Mouse (Mus musculus) stomach, postnatal 0 days (tissue): ENCODE measurements around the gene Gfod1. TPM values are rescaled to one million over a fixed set of nuclear protein-coding genes. Genes with fewer than 3 reads are reported as not detected.

Experiments
- ATAC-seq: fragments of 200-750 bp; cut with Nextera tagmentation; 2 replicates; pipeline ENCODE4 v1.8.0; 2017; ENCODE audit not compliant: low FRiP score, low TSS enrichment
- DNase-seq: peaks from one replicate; pipeline ENCODE4 v3.0.0-alpha.2; 2016; ENCODE audit warnings: low spot score
- H3K27ac ChIP-seq: fragments of 300-500 bp; sonication (generic); replicated peaks from 2 replicates; pipeline ENCODE4 v1.5.1; 2014; ENCODE audit warnings: mild to moderate bottlenecking, control low read depth
- H3K27me3 ChIP-seq: fragments of 300-500 bp; sonication (generic); 2 replicates; pipeline ENCODE4 v1.6.1; 2014; ENCODE audit warnings: low read length; ENCODE audit not compliant: control insufficient read depth, insufficient read depth
- H3K36me3 ChIP-seq: fragments of 300-500 bp; sonication (generic); 2 replicates; pipeline ENCODE4 v1.6.1; 2014; ENCODE audit warnings: low read length, mixed read lengths; ENCODE audit not compliant: control insufficient read depth, insufficient read depth
- H3K4me1 ChIP-seq: fragments of 300-500 bp; sonication (generic); replicated peaks from 2 replicates; pipeline ENCODE4 v1.6.1; 2014; ENCODE audit warnings: antibody characterized with exemption; ENCODE audit not compliant: control insufficient read depth, insufficient read depth
- H3K4me2 ChIP-seq: fragments of 300-500 bp; sonication (generic); replicated peaks from 2 replicates; pipeline ENCODE4 v1.6.1; 2014; ENCODE audit warnings: low read depth, mild to moderate bottlenecking, control low read depth, moderate library complexity
- H3K4me3 ChIP-seq: fragments of 300-500 bp; sonication (generic); 2 replicates; pipeline ENCODE4 v1.5.1; 2014; ENCODE audit warnings: low read depth, low read length, control low read depth
- H3K9ac ChIP-seq: fragments of 300-500 bp; sonication (generic); 2 replicates; pipeline ENCODE4 v1.6.1; 2014; ENCODE audit warnings: mild to moderate bottlenecking, low read length, control low read depth, mixed read lengths
- H3K9me3 ChIP-seq: fragments of 300-500 bp; sonication (generic); 2 replicates; pipeline ENCODE4 v1.6.1; 2016; ENCODE audit warnings: low read length; ENCODE audit not compliant: control insufficient read depth
- CTCF ChIP-seq: IDR thresholded peaks from 2 replicates; pipeline ENCODE4 v1.5.1; 2016; ENCODE audit warnings: antibody characterized with exemption, low read depth, mild to moderate bottlenecking, moderate library complexity
- EP300 ChIP-seq: optimal IDR thresholded peaks from 2 replicates; pipeline ENCODE3; 2016; ENCODE audit warnings: antibody characterized with exemption
- WGBS: fragments of 180-500 bp; shearing (Covaris S2); extraction: QIAGEN DNeasy Blood & Tissue Kit; methylation state at CpG from one replicate; pipeline ENCODE4 v1.1.7; 2014; 5-methylcytosine and 5-hydroxymethylcytosine counted together
- polyA plus RNA-seq: library from polyadenylated mRNA; unstranded; fragments of >200 nt; fragmentation: Nextera tagmentation; extraction: Ambion mirVana; gene quantifications from 2 replicates; pipeline ENCODE4 v1.2.1, GENCODE M21; 2015

Gfod1 gene
- polyA plus RNA-seq, 1 experiment from 2014 or later: 0.57 TPM

DNA sequence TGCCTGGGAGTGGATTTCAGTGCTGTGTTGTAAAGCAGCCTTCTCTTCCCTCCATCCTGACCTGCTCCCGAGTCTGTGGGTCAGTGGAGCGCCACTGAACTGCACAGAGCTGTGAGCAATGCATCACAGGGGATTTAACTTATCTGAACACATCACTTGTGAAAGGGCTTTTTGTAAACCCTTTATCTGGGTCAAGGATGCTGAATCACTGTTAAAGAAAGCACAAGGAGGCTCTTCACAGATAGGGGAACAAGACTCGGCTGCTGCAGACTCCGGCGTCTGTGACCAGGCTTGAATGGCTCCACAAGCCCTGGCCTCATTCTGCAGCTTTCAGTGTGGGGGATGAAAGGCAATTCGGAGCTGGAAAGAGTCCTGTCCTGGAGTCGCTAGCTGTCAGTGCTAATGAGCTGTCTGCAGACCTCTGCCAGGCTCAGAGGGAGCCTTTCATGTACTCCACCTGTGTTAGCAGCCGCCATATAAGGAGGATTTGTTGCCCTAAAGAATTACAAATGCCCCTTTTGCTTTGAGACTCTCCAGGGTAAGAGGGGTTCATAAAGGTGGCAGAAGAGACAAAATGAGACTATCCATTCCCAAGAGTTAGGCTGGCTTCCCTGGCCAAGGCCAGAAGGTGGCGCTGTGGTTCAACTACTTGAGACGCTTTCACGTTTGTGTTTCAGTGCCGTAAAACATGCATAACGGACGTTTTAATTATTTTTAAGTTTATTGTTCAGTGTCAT is 121.3 kb downstream of the Gfod1 start:
- Histone ChIP-seq H3K4me1 (no peaks in the 10 kb centered on the region), H3K36me3 (no peaks in the 10 kb centered on the region), H3K4me2 (peak overlapping the region; percentile 44), H3K27ac (no peak overlapping the region), H3K9ac (no peak overlapping the region), H3K27me3 (no peaks in the 10 kb centered on the region), H3K9me3 (no peaks in the 10 kb centered on the region), H3K4me3 (peak overlapping the region; percentile 19; the same call in 1 of the 2 replicates)
- 15% methylated on average over 14 of the region's 14 CpGs for WGBS
- peak; percentile 78 for DNase-seq
- no peak for ATAC-seq
- TF ChIP-seq EP300 (no peak), CTCF (peak; percentile 94)

DNA sequence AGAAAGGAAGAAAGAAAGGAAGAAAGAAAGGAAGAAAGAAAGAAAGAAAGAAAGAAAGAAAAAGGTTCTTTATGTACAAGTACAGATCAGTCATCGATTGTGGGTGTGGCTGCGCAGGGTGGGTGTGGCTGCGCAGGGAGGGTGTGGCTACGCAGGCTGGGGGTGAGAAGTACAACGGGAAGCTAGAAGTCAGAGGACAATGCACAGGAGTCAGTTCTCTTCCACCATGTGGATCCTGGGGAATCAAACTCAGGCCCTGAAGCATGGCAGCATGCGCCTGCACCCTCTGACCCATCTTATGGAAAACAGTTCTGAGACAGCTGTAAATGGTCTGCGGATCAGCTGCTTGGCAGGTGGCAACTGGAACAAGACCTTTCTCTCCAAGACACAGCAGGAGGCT is 122.9 kb downstream of the Gfod1 start:
- peak; percentile 57 for DNase-seq
- ATAC-seq: no peak

DNA sequence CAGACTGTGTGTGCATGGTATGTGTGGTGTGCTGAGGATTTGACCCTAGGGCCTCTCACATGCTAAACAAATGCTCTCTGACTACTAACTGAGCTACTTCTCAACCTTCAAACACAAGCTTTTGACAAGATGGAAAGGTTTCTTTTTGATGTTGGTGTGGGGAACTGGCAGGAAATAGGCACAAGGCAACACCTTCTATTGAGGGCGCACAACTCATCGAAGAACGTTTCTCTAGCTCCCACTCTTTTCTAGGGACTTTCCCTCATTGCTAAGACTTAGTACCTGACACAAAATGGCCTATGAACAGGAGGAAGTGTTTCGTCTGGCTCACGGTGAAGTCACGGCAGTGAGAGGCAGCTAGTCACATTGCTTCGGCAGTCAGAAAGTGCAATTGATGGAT is 126.7 kb downstream of the Gfod1 start:
- ATAC-seq: no peak
- Histone ChIP-seq H3K27me3 (no peaks in the 10 kb centered on the region), H3K4me3 (no peak overlapping the region), H3K4me1 (no peaks in the 10 kb centered on the region), H3K36me3 (no peaks in the 10 kb centered on the region), H3K27ac (no peak overlapping the region), H3K4me2 (no peak overlapping the region), H3K9ac (no peak overlapping the region), H3K9me3 (no peaks in the 10 kb centered on the region)
- no peak for DNase-seq
- no peak for TF ChIP-seq CTCF
- TF ChIP-seq EP300: no peak
- 86% methylated on average over 7 of the region's 7 CpGs for WGBS

More for the DNA sequence above, 122.9 kb downstream of the Gfod1 start:
- Histone ChIP-seq H3K9me3 (no peaks in the 10 kb centered on the region), H3K27me3 (no peaks in the 10 kb centered on the region), H3K27ac (no peak overlapping the region), H3K9ac (no peak overlapping the region), H3K4me2 (no peak overlapping the region), H3K4me3 (no peak overlapping the region), H3K36me3 (no peaks in the 10 kb centered on the region), H3K4me1 (no peaks in the 10 kb centered on the region)
- 64% methylated on average over 7 of the region's 7 CpGs for WGBS
- TF ChIP-seq CTCF: no peak
- TF ChIP-seq EP300: no peak

DNA sequence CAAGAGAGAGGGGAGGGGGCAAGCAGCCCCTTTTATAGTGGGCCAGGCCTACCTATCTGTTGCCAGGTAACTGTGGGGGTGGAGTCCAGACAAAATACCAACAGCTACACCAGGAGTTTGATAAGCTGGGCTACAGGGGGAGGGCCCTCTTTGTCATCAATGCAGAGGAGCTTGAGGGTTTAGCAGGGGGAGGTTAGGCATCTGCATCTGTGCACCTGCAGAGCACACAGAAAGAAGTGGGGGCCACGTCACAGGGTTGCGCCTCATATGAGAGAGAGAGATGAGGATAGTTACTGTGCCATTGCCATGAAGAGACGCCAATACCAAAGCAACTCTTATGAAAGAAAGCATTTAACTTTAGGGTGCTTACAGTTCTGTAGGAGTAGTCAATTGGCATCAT is 127.3 kb downstream of the Gfod1 start:
- no peaks in the 10 kb centered on the region for H3K27me3 ChIP-seq
- H3K4me1 ChIP-seq: no peaks in the 10 kb centered on the region
- no peaks in the 10 kb centered on the region for H3K36me3 ChIP-seq
- H3K9me3 ChIP-seq: no peaks in the 10 kb centered on the region
- ATAC-seq: no peak
- DNase-seq: no peak
- no peak overlapping the region for H3K27ac ChIP-seq
- H3K4me3 ChIP-seq: no peak overlapping the region
- no peak overlapping the region for H3K9ac ChIP-seq
- WGBS: 87% methylated on average over 3 of the region's 3 CpGs
- TF ChIP-seq CTCF (no peak), EP300 (no peak)
- H3K4me2 ChIP-seq: no peak overlapping the region

DNA sequence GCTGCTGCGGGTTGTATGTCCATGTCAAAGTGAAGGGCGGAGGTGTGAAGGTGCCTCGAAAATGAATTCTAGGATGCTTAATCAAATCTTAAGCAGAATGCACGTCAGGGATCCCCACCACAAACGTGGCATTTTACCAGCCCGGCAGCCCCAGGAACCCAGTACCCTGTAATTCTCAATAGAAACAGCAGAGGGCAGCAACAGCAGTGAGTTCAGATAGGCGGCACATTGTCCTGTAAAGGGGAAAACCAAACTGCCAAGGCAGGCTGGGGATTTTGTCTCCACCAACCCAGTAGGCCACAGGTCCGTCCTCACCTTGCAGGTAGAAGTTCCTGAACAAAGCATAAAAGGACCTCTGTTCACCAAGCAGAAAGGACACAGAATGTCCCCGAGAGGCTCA is 130.7 kb downstream of the Gfod1 start:
- no peaks in the 10 kb centered on the region for H3K9me3 ChIP-seq
- TF ChIP-seq EP300 (no peak), CTCF (peak; percentile 87)
- no peaks in the 10 kb centered on the region for H3K4me1 ChIP-seq
- no peak overlapping the region for H3K9ac ChIP-seq
- no peak overlapping the region for H3K27ac ChIP-seq
- no peaks in the 10 kb centered on the region for H3K27me3 ChIP-seq
- no peak for ATAC-seq
- peak; percentile 67 for DNase-seq
- 11% methylated on average over 9 of the region's 9 CpGs for WGBS
- H3K36me3 ChIP-seq: 0 out of 2 replicates have a peak, but pooled peaks cover 4% of the 10 kb centered on the region
- H3K4me3 ChIP-seq: no peak overlapping the region
- no peak overlapping the region for H3K4me2 ChIP-seq

DNA sequence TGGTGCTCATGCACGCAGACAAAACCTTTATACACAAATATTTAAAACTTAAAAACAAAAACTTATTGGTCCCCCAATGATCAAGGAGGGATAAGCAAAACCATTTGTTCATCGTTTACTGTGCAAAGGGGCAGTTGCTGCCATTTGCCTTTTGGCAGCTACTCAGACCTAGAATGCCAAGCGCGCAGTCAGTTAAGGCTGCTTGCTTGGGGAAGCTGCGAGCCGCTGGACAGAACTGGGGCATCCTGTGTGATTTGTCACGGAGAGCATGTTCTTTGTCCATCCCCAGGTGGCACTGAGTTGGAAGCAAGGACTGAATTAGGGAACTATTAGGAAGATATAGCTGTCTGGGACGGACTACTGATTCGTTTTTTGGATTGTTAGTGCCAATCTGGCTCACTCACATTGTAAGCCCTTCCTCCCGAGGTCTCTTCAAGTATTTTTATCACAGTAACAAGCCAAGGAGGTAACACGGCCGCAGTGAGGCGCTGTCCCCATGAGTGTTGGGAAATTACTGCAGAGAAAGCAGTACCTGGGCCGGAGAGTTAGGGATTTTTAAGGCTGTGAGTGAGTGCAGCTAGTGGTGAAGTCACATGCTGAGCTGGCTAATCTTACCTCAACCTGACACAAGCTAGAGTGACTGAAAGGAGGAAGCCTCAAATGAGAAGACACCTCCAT is 131.8 kb downstream of the Gfod1 start:
- Histone ChIP-seq H3K27me3 (no peaks in the 10 kb centered on the region), H3K4me3 (peak overlapping the region; percentile 61), H3K4me2 (peak overlapping the region; percentile 79), H3K36me3 (0 out of 2 replicates have a peak, but pooled peaks cover 4% of the 10 kb centered on the region), H3K4me1 (no peaks in the 10 kb centered on the region), H3K9me3 (no peaks in the 10 kb centered on the region), H3K27ac (no peak overlapping the region), H3K9ac (no peak overlapping the region; the same call in 1 of the 2 replicates)
- ATAC-seq (no peak), DNase-seq (peak; percentile 45)
- 32% methylated on average over 14 of the region's 14 CpGs for WGBS
- TF ChIP-seq CTCF: peak; percentile 64
- no peak for TF ChIP-seq EP300
